Mouse (Mus musculus) heart, adult 9 months (tissue): ENCODE measurements around the gene Cbx3.
"Not testable (repeated sequence)": the region's sequence is repeated elsewhere in the genome, so short reads cannot be mapped to it uniquely, and the experiment has no call there.

Source experiments
- DNase-seq, 2 experiments: peaks; one replicate each; pipeline ENCODE4 v3.0.0; 2022; ENCODE audit warnings: low spot score in 2 of 2

Gene Cbx3

GRCm38 (mm10) chr6:51469715-51470310, 347 bp upstream of the Cbx3 start, which contains the start of gene Hnrnpa2b1:
Gene Hnrnpa2b1, minus strand, starts transcription at chr6:51469894.
- peak; percentile 97 to 99 for DNase-seq

- DNase-seq: no peak
These were observed 982 bp downstream of the Cbx3 start for GRCm38 (mm10) chr6:51471179-51471505.

GRCm38 (mm10) chr6:51471782-51472181, 1.6 kb downstream of the Cbx3 start:
- DNase-seq: no peak

- DNase-seq: no peak
These were observed 2.1 kb downstream of the Cbx3 start for GRCm38 (mm10) chr6:51472213-51472612.

GRCm38 (mm10) chr6:51479136-51479731, 9.1 kb downstream of the Cbx3 start:
- DNase-seq: no peak

- DNase-seq: no peak
These were observed 11.4 kb downstream of the Cbx3 start for GRCm38 (mm10) chr6:51481548-51481947.

- DNase-seq: no peak
These were observed 13.7 kb downstream of the Cbx3 start for GRCm38 (mm10) chr6:51483861-51484260.

GRCm38 (mm10) chr6:51484556-51484955, 14.4 kb downstream of the Cbx3 start:
- not testable (repeated sequence) for DNase-seq

- DNase-seq: no peak
These were observed 15.5 kb downstream of the Cbx3 start for GRCm38 (mm10) chr6:51485646-51486045.

GRCm38 (mm10) chr6:51486076-51486710, 16.0 kb downstream of the Cbx3 start:
- no peak for DNase-seq

- DNase-seq: no peak
These were observed 16.6 kb downstream of the Cbx3 start for GRCm38 (mm10) chr6:51486731-51487130.

- peak; percentile 66 to 80 for DNase-seq
These were observed 19.6 kb downstream of the Cbx3 start for GRCm38 (mm10) chr6:51489787-51490186.

- DNase-seq: no peak
These were observed 27.4 kb downstream of the Cbx3 start for GRCm38 (mm10) chr6:51497321-51498111.

- no peak for DNase-seq
These were observed 35.5 kb downstream of the Cbx3 start for GRCm38 (mm10) chr6:51505671-51506070.

- DNase-seq: no peak
These were observed 37.4 kb downstream of the Cbx3 start for GRCm38 (mm10) chr6:51507556-51507955.

GRCm38 (mm10) chr6:51508750-51509648, 38.8 kb downstream of the Cbx3 start:
- peak; percentile 51 to 75 for DNase-seq

GRCm38 (mm10) chr6:51510094-51510493, 39.9 kb downstream of the Cbx3 start:
- peak; percentile 24 to 54 for DNase-seq

- peak in 1 of 2 experiments; percentile 42 for DNase-seq
These were observed 40.8 kb downstream of the Cbx3 start for GRCm38 (mm10) chr6:51510946-51511345.

GRCm38 (mm10) chr6:51513745-51514144, 43.6 kb downstream of the Cbx3 start:
- DNase-seq: no peak

- DNase-seq: no peak
These were observed 44.7 kb downstream of the Cbx3 start for GRCm38 (mm10) chr6:51514860-51515259.

- DNase-seq: no peak
These were observed 53.1 kb downstream of the Cbx3 start for GRCm38 (mm10) chr6:51523310-51523709.
